14 mouse cellular contexts compared by ENCODE assay signal in genomic region chr13:84399345-84400170, GRCm38 (mm10).
DNase-seq lines count a peak whose midpoint lies in the region; ATAC-seq and TF ChIP-seq lines count a peak whose summit lies in the region.
"Had no signal": no experiment of that assay in that cellular context is flagged by ENCODE, and none has a peak within 500 bp of the region (broad histone marks: within the 10 kb centered on the region; RNA-seq: fewer than 3 reads in every experiment).

No protein-coding gene starts in this region.

- H3K9me3 ChIP-seq in forebrain, embryonic 10.5 days = no peaks in the 10 kb centered on the region
- H3K9me3 ChIP-seq in forebrain, embryonic 11.5 days (ENCODE audit: control insufficient read depth, low read length) = no peaks in the 10 kb centered on the region
- H3K9me3 ChIP-seq in forebrain, embryonic 13.5 days (replicated peaks) = no peaks in the 10 kb centered on the region
- H3K9me3 ChIP-seq in neural tube, embryonic 11.5 days (ENCODE audit: control insufficient read depth, low read length) = no peaks in the 10 kb centered on the region
- H3K9me3 ChIP-seq: embryonic facial prominence, embryonic 15.5 days had no signal

- H3K36me3 ChIP-seq in forebrain, embryonic 10.5 days (replicated peaks) = no peaks in the 10 kb centered on the region
- H3K36me3 ChIP-seq in forebrain, embryonic 11.5 days (ENCODE audit: control insufficient read depth, insufficient read depth, low read length) = no peaks in the 10 kb centered on the region
- no peaks in the 10 kb centered on the region for H3K36me3 ChIP-seq in forebrain, embryonic 13.5 days (ENCODE audit: poor library complexity, severe bottlenecking)
- H3K36me3 ChIP-seq in neural tube, embryonic 11.5 days (ENCODE audit: control insufficient read depth, insufficient read depth, low read length) = no peaks in the 10 kb centered on the region
- H3K36me3 ChIP-seq: embryonic facial prominence, embryonic 15.5 days had no signal

- no peak overlapping the region for H3K4me2 ChIP-seq in forebrain, embryonic 11.5 days (ENCODE audit: low read depth, low read length, severe bottlenecking)
- no peak overlapping the region for H3K4me2 ChIP-seq in forebrain, embryonic 13.5 days
- no peak overlapping the region for H3K4me2 ChIP-seq in neural tube, embryonic 11.5 days (ENCODE audit: low read depth)
- H3K4me2 ChIP-seq: embryonic facial prominence, embryonic 15.5 days had no signal

- peak overlapping the region; percentile 76 for H3K27ac ChIP-seq in forebrain, embryonic 10.5 days
- no peak overlapping the region for H3K27ac ChIP-seq in forebrain, embryonic 11.5 days (ENCODE audit: low read depth, low read length)
- H3K27ac ChIP-seq in forebrain, embryonic 13.5 days = peak overlapping the region; percentile 31; the same call in 1 of the 2 replicates
- peak overlapping the region; percentile 90 for H3K27ac ChIP-seq in layer of hippocampus, adult 2 months
- peak overlapping the region; percentile 77 for H3K27ac ChIP-seq in neural tube, embryonic 11.5 days (ENCODE audit: low read depth, low read length)
- H3K27ac ChIP-seq: embryonic facial prominence, embryonic 15.5 days had no signal

- TF ChIP-seq CTCF in layer of hippocampus, adult 2 months (conservative IDR thresholded peaks at IDR 0.05) = no peak

- WGBS in forebrain, embryonic 10.5 days = 43% methylated on average over 3 of the region's 3 CpGs
- 42% methylated on average over 3 of the region's 3 CpGs for WGBS in forebrain, embryonic 11.5 days
- 43% methylated on average over 3 of the region's 3 CpGs for WGBS in forebrain, embryonic 13.5 days
- WGBS in neural tube, embryonic 11.5 days = 20% methylated on average over 3 of the region's 3 CpGs

- H3K9ac ChIP-seq in forebrain, embryonic 11.5 days (ENCODE audit: low read length) = no peak overlapping the region
- H3K9ac ChIP-seq in forebrain, embryonic 13.5 days = no peak overlapping the region; the same call in 1 of the 2 replicates
- peak overlapping the region; percentile 23 for H3K9ac ChIP-seq in neural tube, embryonic 11.5 days (ENCODE audit: low read length)
- H3K9ac ChIP-seq: embryonic facial prominence, embryonic 15.5 days had no signal

- no peak for ATAC-seq in forebrain, embryonic 11.5 days (replicated peaks; ENCODE audit: low FRiP score)
- ATAC-seq in forebrain, embryonic 13.5 days = 0 out of 2 replicates have a peak, but pooled peaks have one; percentile 41
- 0 out of 2 replicates have a peak, but pooled peaks have one; percentile 17 for ATAC-seq in neural tube, embryonic 11.5 days (ENCODE audit: insufficient read depth, low FRiP score, low TSS enrichment)

- peaks cover 24% of the 10 kb centered on the region for H3K4me1 ChIP-seq in forebrain, embryonic 10.5 days
- H3K4me1 ChIP-seq in forebrain, embryonic 11.5 days (replicated peaks; ENCODE audit: control insufficient read depth, insufficient read depth, low read length) = 0 out of 2 replicates have a peak, but pooled peaks cover 3% of the 10 kb centered on the region
- peaks cover 18% of the 10 kb centered on the region for H3K4me1 ChIP-seq in forebrain, embryonic 13.5 days
- H3K4me1 ChIP-seq in neural tube, embryonic 11.5 days (ENCODE audit: control insufficient read depth, insufficient read depth, low read length) = peaks cover 15% of the 10 kb centered on the region
- H3K4me1 ChIP-seq: embryonic facial prominence, embryonic 15.5 days had no signal

- no peaks in the 10 kb centered on the region for H3K27me3 ChIP-seq in forebrain, embryonic 10.5 days (ENCODE audit: poor library complexity, severe bottlenecking)
- no peaks in the 10 kb centered on the region for H3K27me3 ChIP-seq in forebrain, embryonic 11.5 days (ENCODE audit: control insufficient read depth, insufficient read depth, low read length)
- H3K27me3 ChIP-seq in forebrain, embryonic 13.5 days = no peaks in the 10 kb centered on the region
- no peaks in the 10 kb centered on the region for H3K27me3 ChIP-seq in neural tube, embryonic 11.5 days (ENCODE audit: control insufficient read depth, insufficient read depth, low read length)
- H3K27me3 ChIP-seq: embryonic facial prominence, embryonic 15.5 days had no signal

- no peak for DNase-seq in forebrain, embryonic 10.5 days (ENCODE audit: extremely low spot score, low spot score)
- no peak for DNase-seq in forebrain, embryonic 11.5 days (ENCODE audit: low spot score)
- peak; percentile 15 to 18 for DNase-seq in layer of hippocampus, adult 2 months (ENCODE audit: low spot score in 2 of 2)
- peak; percentile 28 for DNase-seq in neural tube, embryonic 11.5 days (ENCODE audit: low spot score)
- no peak for DNase-seq in thymus, postnatal 0 days (ENCODE audit: low spot score)
- DNase-seq in kidney, adult 11 months = no peak
- DNase-seq in lung, postnatal 36 days = no peak
- DNase-seq: cerebellum, adult 18-20 months; gastrocnemius, postnatal 25 days; heart, postnatal 14 days; kidney, postnatal 10 days; lung, postnatal 10 days had no signal

- H3K4me3 ChIP-seq in forebrain, embryonic 10.5 days = no peak overlapping the region
- H3K4me3 ChIP-seq in forebrain, embryonic 11.5 days (ENCODE audit: low read depth, low read length) = no peak overlapping the region
- H3K4me3 ChIP-seq in forebrain, embryonic 13.5 days = no peak overlapping the region
- H3K4me3 ChIP-seq in layer of hippocampus, adult 2 months = no peak overlapping the region
- no peak overlapping the region for H3K4me3 ChIP-seq in neural tube, embryonic 11.5 days (ENCODE audit: low read depth, low read length)
- H3K4me3 ChIP-seq: embryonic facial prominence, embryonic 15.5 days had no signal

Comparison
In these comparisons a context has a peak if more than half of its experiments do, and no peak if none do; other contexts are left out.
1. DNase-seq: peak in layer of hippocampus, adult 2 months (2 of 2) and neural tube, embryonic 11.5 days (single experiment); none in forebrain, embryonic 10.5 days (single experiment), forebrain, embryonic 11.5 days (single experiment), thymus, postnatal 0 days (single experiment), kidney, adult 11 months (single experiment) and lung, postnatal 36 days (single experiment).